ENCODE assay signal across 23 mouse cellular contexts in the genomic region with DNA sequence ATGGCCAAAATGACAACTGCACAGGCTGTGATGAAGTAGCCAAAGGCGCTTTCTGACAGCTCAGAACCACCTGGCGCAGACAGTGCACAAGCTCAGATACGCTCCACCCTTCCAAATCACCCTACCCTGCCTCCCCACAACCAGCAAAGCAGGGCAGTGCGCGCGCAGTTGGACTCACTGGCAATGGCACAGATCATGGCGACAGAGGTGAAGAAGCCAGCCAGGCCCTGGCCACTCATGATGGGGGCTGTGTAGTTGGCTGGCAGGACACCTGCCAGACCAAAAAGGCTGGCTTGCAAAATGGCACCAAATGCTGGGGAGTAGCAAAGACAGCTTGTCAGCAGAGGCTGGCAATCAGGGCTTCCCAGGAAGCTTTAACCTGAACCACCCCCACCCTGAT. TPM values are rescaled to one million over a fixed set of nuclear protein-coding genes. Genes with fewer than 3 reads are reported as not detected.
A peak's percentile ranks its signal among the peaks of the same experiment; 100 is the strongest.
DNase-seq lines count a peak whose midpoint lies in the region; ATAC-seq and TF ChIP-seq lines count a peak whose summit lies in the region.
"Had no signal": no experiment of that assay in that cellular context is flagged by ENCODE, and none has a peak within 500 bp of the region (broad histone marks: within the 10 kb centered on the region; RNA-seq: fewer than 3 reads in every experiment).

No protein-coding gene starts in this region.

- no peak overlapping the region for H3ac ChIP-seq in myocyte (ENCODE audit: control insufficient read depth, insufficient read length)

- peak overlapping the region; percentile 29 for H3K27ac ChIP-seq in cerebellum, adult 2 months (ENCODE audit: insufficient read depth, low read length)
- H3K27ac ChIP-seq in heart, adult 2 months: no peak overlapping the region
- H3K27ac ChIP-seq: hindbrain, embryonic 14.5 days; limb, embryonic 12.5 days; liver, embryonic 14.5 days; lung, embryonic 15.5 days; stomach, postnatal 0 days had no signal

- no peak overlapping the region for H3K9ac ChIP-seq in heart, adult 2 months (ENCODE audit: low read depth, low read length)
- H3K9ac ChIP-seq: heart, embryonic 12.5 days; hindbrain, embryonic 14.5 days; limb, embryonic 12.5 days; liver, embryonic 14.5 days; lung, embryonic 15.5 days had no signal

- no peak overlapping the region for H3K4me2 ChIP-seq in myocyte (ENCODE audit: low read depth)
- H3K4me2 ChIP-seq: heart, embryonic 12.5 days; hindbrain, embryonic 14.5 days; limb, embryonic 12.5 days; lung, embryonic 15.5 days had no signal

- no peak overlapping the region for H3K4me3 ChIP-seq in cerebellum, adult 2 months (replicated peaks; ENCODE audit: insufficient read depth, low read depth, low read length)
- H3K4me3 ChIP-seq in myocyte: peak overlapping the region; percentile 80
- H3K4me3 ChIP-seq in heart, adult 2 months: no peak overlapping the region
- H3K4me3 ChIP-seq: heart, embryonic 12.5 days; limb, embryonic 12.5 days; lung, embryonic 15.5 days had no signal

- no peak for TF ChIP-seq POLR2A in cerebellum, adult 2 months (IDR thresholded peaks at IDR 0.05; ENCODE audit: borderline replicate concordance, insufficient read depth, low read length)
- TF ChIP-seq POLR2A in myocyte (IDR thresholded peaks at IDR 0.05; ENCODE audit: insufficient read length, low read depth): peak; percentile 27
- TF ChIP-seq POLR2A in heart, adult 2 months (IDR thresholded peaks at IDR 0.05; ENCODE audit: insufficient read depth, low read depth, low read length): no peak

- peaks cover 59% of the 10 kb centered on the region for H3K36me3 ChIP-seq in myocyte (ENCODE audit: control insufficient read depth, insufficient read depth)
- peaks cover 7% of the 10 kb centered on the region; the same call in 1 of the 2 replicates for H3K36me3 ChIP-seq in heart, adult 2 months (ENCODE audit: control insufficient read depth, insufficient read depth, low read length)

- 35% methylated on average over 7 of the region's 7 CpGs for WGBS in cerebellum, adult 2 months
- WGBS in heart, adult 2 months: 93% methylated on average over 7 of the region's 7 CpGs

- peaks cover 48% of the 10 kb centered on the region for H3K79me2 ChIP-seq in myocyte (ENCODE audit: control insufficient read depth, insufficient read depth)
- H3K79me2 ChIP-seq in heart, adult 2 months (replicated peaks; ENCODE audit: control insufficient read depth, insufficient read depth, low read length): no peaks in the 10 kb centered on the region

- H3K27me3 ChIP-seq in cerebellum, adult 2 months (ENCODE audit: control insufficient read depth, insufficient read depth, low read length): no peaks in the 10 kb centered on the region
- no peaks in the 10 kb centered on the region for H3K27me3 ChIP-seq in myocyte (ENCODE audit: control insufficient read depth, insufficient read depth, insufficient read length)
- no peaks in the 10 kb centered on the region for H3K27me3 ChIP-seq in heart, adult 2 months (ENCODE audit: control insufficient read depth, insufficient read depth, low read length)
- H3K27me3 ChIP-seq: lung, embryonic 15.5 days had no signal

- DNase-seq in cerebellum, adult 11-12 months: peak; percentile 68
- DNase-seq in testis, postnatal 10 days (ENCODE audit: low spot score): peak; percentile 39
- no peak for DNase-seq in testis, postnatal 14 days (ENCODE audit: low spot score)
- DNase-seq in cerebellum, adult 2 months: peak; percentile 42 to 48
- DNase-seq in heart, adult 2 months: no peak
- DNase-seq: gastrocnemius, postnatal 36 days; heart, postnatal 14 days; kidney, adult 8-10 months; layer of hippocampus, adult 9-11 months; lung, postnatal 4 days; thymus, postnatal 25 days had no signal

- no peak for ATAC-seq in cerebellum, adult (ENCODE audit: insufficient number of reproducible peaks, low FRiP score, low TSS enrichment)
- ATAC-seq: forebrain, embryonic 14.5 days had no signal

- intact Hi-C loops in heart, adult 2 months (cut with DNase I): loop anchor here (10.0 kb wide), 2 partner anchors 296 to 566 kb away; a partner anchor contains a TSS

- peaks cover 57% of the 10 kb centered on the region for H3K4me1 ChIP-seq in cerebellum, adult 2 months (ENCODE audit: control insufficient read depth, insufficient read depth, low read length)
- H3K4me1 ChIP-seq in heart, adult 2 months (ENCODE audit: control insufficient read depth, insufficient read depth, low read length): peaks cover 36% of the 10 kb centered on the region

- no peak for TF ChIP-seq EP300 in heart, adult 2 months (IDR thresholded peaks at IDR 0.05; ENCODE audit: insufficient read depth, low read depth, low read length)

- TF ChIP-seq CTCF in cerebellum, adult 2 months (IDR thresholded peaks at IDR 0.05; ENCODE audit: borderline replicate concordance, insufficient read depth, low read depth, low read length): no peak
- TF ChIP-seq CTCF in heart, adult 2 months (IDR thresholded peaks at IDR 0.05): no peak

TF ChIP-seq in myocyte, 11 proteins besides CTCF, POLR2A, EP300 and RAD21:
- TF ChIP-seq MAX (IDR thresholded peaks at IDR 0.05; ENCODE audit: low read depth): no peak
- TF ChIP-seq CEBPB (IDR thresholded peaks at IDR 0.05; ENCODE audit: insufficient read depth, poor library complexity, severe bottlenecking): no peak
- TF ChIP-seq USF1 (IDR thresholded peaks at IDR 0.05; ENCODE audit: low read depth): no peak
- TF ChIP-seq E2F4 (IDR thresholded peaks at IDR 0.05; ENCODE audit: insufficient read depth): no peak
- TF ChIP-seq SRF (IDR thresholded peaks at IDR 0.05; ENCODE audit: control insufficient read depth, insufficient read length, low read depth): no peak
- TF ChIP-seq POLR2AphosphoS2 (IDR thresholded peaks at IDR 0.05; ENCODE audit: insufficient read length, low read depth): peak; percentile 30
TF ChIP-seq in myocyte: peak in this region for 1.

RNA-seq across cellular contexts. Expression of a gene that starts 10.2 kb away (rescaled TPM):
- polyA plus RNA-seq in cerebellum, adult 2 months (2012; rRNA removed): 72.2 and 75.6 TPM in 2 replicates
- polyA plus RNA-seq in myocyte (2012; fragmentation: generic; extraction: Trizol): 913 TPM
- total RNA-seq in heart, adult 2 months (2021): 10 to 100 TPM; 80.3 to 84.6 TPM
- polyA plus RNA-seq in heart, adult 2 months (2012; rRNA removed): 160 and 184 TPM in 2 replicates

RNA-seq across cellular contexts. Expression of a gene that starts 12.7 kb away (rescaled TPM):
- polyA plus RNA-seq in cerebellum, adult 2 months (2012; rRNA removed): not detected in 2 replicates
- polyA plus RNA-seq in myocyte (2012; fragmentation: generic; extraction: Trizol): 576 TPM
- total RNA-seq in heart, adult 2 months (2021): not detected
- polyA plus RNA-seq in heart, adult 2 months (2012; rRNA removed): not detected in 2 replicates
- total RNA-seq: heart, postnatal 14 days; left cerebral cortex, postnatal 10 days had no signal
- polyA plus RNA-seq: cortical plate, adult 2 months; forebrain, embryonic 14.5 days; hindbrain, embryonic 14.5 days; intestine, embryonic 14.5 days; liver, embryonic 14.5 days had no signal

RNA-seq across cellular contexts. Expression of a gene that starts 16.2 kb away (rescaled TPM):
- 915 and 924 TPM in 2 replicates for polyA plus RNA-seq in cerebellum, adult 2 months (2012; rRNA removed)
- 1,606 TPM for polyA plus RNA-seq in myocyte (2012; fragmentation: generic; extraction: Trizol)
- total RNA-seq in heart, adult 2 months (2021): 1,000 to 10,000 TPM; 1,183 to 1,319 TPM
- polyA plus RNA-seq in heart, adult 2 months (2012; rRNA removed): 464 and 736 TPM in 2 replicates

RNA-seq across cellular contexts. Expression of a gene that starts 25.6 kb away (rescaled TPM):
- polyA plus RNA-seq in cerebellum, adult 2 months (2012; rRNA removed): 71.3 and 74.0 TPM in 2 replicates
- 80.1 TPM for polyA plus RNA-seq in myocyte (2012; fragmentation: generic; extraction: Trizol)
- 10 to 100 TPM; 23.4 to 24.0 TPM for total RNA-seq in heart, adult 2 months (2021)
- 45.1 and 49.2 TPM in 2 replicates for polyA plus RNA-seq in heart, adult 2 months (2012; rRNA removed)

RNA-seq across cellular contexts. Expression of a gene that starts 33.7 kb away (rescaled TPM):
- polyA plus RNA-seq in cerebellum, adult 2 months (2012; rRNA removed): 12.5 and 13.5 TPM in 2 replicates
- polyA plus RNA-seq in myocyte (2012; fragmentation: generic; extraction: Trizol): 7.3 TPM
- total RNA-seq in heart, adult 2 months (2021): 1 to 10 TPM; 1.1 TPM
- polyA plus RNA-seq in heart, adult 2 months (2012; rRNA removed): 1.6 and 2.2 TPM in 2 replicates

Comparison
In these comparisons a context has a peak if more than half of its experiments do, and no peak if none do; other contexts are left out.
1. DNase-seq: peak in cerebellum, adult 11-12 months (single experiment), testis, postnatal 10 days (single experiment) and cerebellum, adult 2 months (2 of 2); none in testis, postnatal 14 days (single experiment) and heart, adult 2 months (0 of 2).
2. RNA of a gene that starts 12.7 kb away (polyA plus RNA-seq): 576 TPM in myocyte (single experiment); not detected in cerebellum, adult 2 months and not detected in heart, adult 2 months; every median in the first group is over 100 times any median in the second.